Mouse (Mus musculus) midbrain, embryonic 14.5 days (tissue): ENCODE measurements at regions not wholly inside any gene's neighbourhood (a gene's known extent, or its start where the extent isn't known, plus 50 kb on each side); places are given as distances from the start of the nearest gene placed in this dataset.
A peak's percentile ranks its signal among the peaks of the same experiment; 100 is the strongest.

ENCODE experiments used
- ATAC-seq: fragments of 200-750 bp; cut with Nextera tagmentation; 2 replicates; pipeline ENCODE4 v1.8.0; 2017; ENCODE audit warnings: moderate number of reproducible peaks, moderate library complexity; ENCODE audit not compliant: low FRiP score, low TSS enrichment
- DNase-seq: peaks from one replicate; pipeline ENCODE4 v3.0.0-alpha.2; 2015
- H3K27ac ChIP-seq: fragments of 300-500 bp; sonication (generic); replicated peaks from 2 replicates; pipeline ENCODE4 v1.5.1; 2014; ENCODE audit warnings: mild to moderate bottlenecking, low read depth, low read length, moderate library complexity
- H3K27me3 ChIP-seq: fragments of 300-500 bp; sonication (generic); 2 replicates; pipeline ENCODE4 v1.6.1; 2014; ENCODE audit warnings: low read length, control low read depth, mixed read lengths; ENCODE audit not compliant: control insufficient read depth, insufficient read depth
- H3K36me3 ChIP-seq: fragments of 300-500 bp; sonication (generic); 2 replicates; pipeline ENCODE4 v1.6.1; 2014; ENCODE audit warnings: low read length, control low read depth; ENCODE audit not compliant: control insufficient read depth, insufficient read depth
- H3K4me1 ChIP-seq: fragments of 300-500 bp; sonication (generic); 2 replicates; pipeline ENCODE4 v1.6.1; 2014; ENCODE audit warnings: mild to moderate bottlenecking, antibody characterized with exemption, low read length, control low read depth; ENCODE audit not compliant: control insufficient read depth, insufficient read depth
- H3K4me2 ChIP-seq: fragments of 300-500 bp; sonication (generic); 2 replicates; pipeline ENCODE4 v1.6.1; 2014; ENCODE audit warnings: mild to moderate bottlenecking, low read length, moderate library complexity
- H3K4me3 ChIP-seq: fragments of 300-500 bp; sonication (generic); replicated peaks from 2 replicates; pipeline ENCODE4 v1.5.1; 2014; ENCODE audit warnings: low read depth, low read length
- H3K9ac ChIP-seq: fragments of 300-500 bp; sonication (generic); replicated peaks from 2 replicates; pipeline ENCODE4 v1.6.1; 2014; ENCODE audit warnings: mild to moderate bottlenecking, low read length, moderate library complexity
- H3K9me3 ChIP-seq: fragments of 300-500 bp; sonication (generic); 2 replicates; pipeline ENCODE4 v1.6.1; 2016; ENCODE audit warnings: low read length, control low read depth, mixed read lengths; ENCODE audit not compliant: control insufficient read depth
- WGBS: fragments of 180-500 bp; shearing (Covaris S2); extraction: QIAGEN DNeasy Blood & Tissue Kit; methylation state at CpG from one replicate; pipeline ENCODE4 v1.1.7; 2014; 5-methylcytosine and 5-hydroxymethylcytosine counted together

DNA sequence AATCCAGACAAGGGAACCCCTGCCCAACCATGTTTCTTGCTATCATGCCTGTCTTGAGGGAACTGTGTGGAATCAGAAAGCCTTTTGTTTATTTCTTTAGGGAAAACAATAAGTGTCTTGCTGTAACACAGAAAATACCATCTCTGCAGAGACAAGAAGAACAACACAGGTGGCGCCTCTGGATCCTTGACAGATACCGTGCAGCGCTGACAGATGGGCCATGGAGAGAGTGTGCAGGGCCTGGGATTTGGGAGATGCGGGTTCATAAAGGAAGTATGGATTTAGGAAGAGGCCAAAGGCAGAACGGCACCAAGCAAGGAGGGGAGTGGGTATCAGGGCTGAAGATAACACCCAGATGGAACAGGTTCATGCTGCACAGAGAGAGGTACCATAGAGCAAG lies 209.3 kb downstream of the Drd1 start:
- 88% methylated on average over 5 of the region's 5 CpGs for WGBS
- H3K27ac ChIP-seq: no peak overlapping the region

DNA sequence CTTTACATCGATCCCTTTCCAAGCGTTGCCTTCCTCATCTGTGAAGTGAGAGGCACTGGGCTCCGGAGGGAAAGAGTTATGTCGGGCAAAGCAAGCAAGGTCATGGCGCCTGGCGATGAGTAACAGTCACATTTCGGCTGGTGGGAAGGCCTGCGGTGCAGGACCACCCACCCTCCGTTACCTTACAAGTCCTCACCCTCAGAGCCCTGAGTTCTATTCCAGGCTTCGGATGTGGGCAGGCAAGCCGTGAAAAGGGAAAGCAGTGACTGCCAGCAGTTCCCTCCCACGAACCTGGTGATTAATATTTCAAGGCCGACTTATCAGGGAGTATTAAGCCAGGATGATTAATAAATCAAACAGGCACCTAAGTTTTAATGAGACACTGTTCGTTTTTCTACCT lies 209.7 kb downstream of the Drd1 start:
- Histone ChIP-seq H3K27me3 (no peaks in the 10 kb centered on the region), H3K36me3 (no peaks in the 10 kb centered on the region), H3K4me1 (no peaks in the 10 kb centered on the region), H3K9me3 (no peaks in the 10 kb centered on the region), H3K9ac (no peak overlapping the region), H3K27ac (no peak overlapping the region), H3K4me3 (no peak overlapping the region), H3K4me2 (no peak overlapping the region)
- 88% methylated on average over 14 of the region's 14 CpGs for WGBS
- no peak for ATAC-seq
- DNase-seq: no peak

More for the DNA sequence above, 209.3 kb downstream of the Drd1 start:
- H3K27me3 ChIP-seq: no peaks in the 10 kb centered on the region
- no peak overlapping the region for H3K9ac ChIP-seq
- ATAC-seq: no peak
- no peaks in the 10 kb centered on the region for H3K9me3 ChIP-seq
- no peaks in the 10 kb centered on the region for H3K36me3 ChIP-seq
- H3K4me2 ChIP-seq: no peak overlapping the region
- DNase-seq: no peak
- no peak overlapping the region for H3K4me3 ChIP-seq
- H3K4me1 ChIP-seq: no peaks in the 10 kb centered on the region

- Histone ChIP-seq H3K27ac (0 out of 2 replicates have a peak overlapping the region, but pooled peaks have one; percentile 15), H3K4me3 (no peak overlapping the region), H3K9ac (no peak overlapping the region), H3K9me3 (0 out of 2 replicates have a peak, but pooled peaks cover 3% of the 10 kb centered on the region), H3K4me1 (peaks cover 7% of the 10 kb centered on the region; the same call in 1 of the 2 replicates), H3K27me3 (no peaks in the 10 kb centered on the region), H3K4me2 (no peak overlapping the region), H3K36me3 (no peaks in the 10 kb centered on the region)
- DNase-seq (peak; percentile 79), ATAC-seq (no peak; the same call in 1 of the 2 replicates)
- WGBS: 58% methylated on average over 8 of the region's 8 CpGs
Observed at GRCm38 (mm10) chr13:53825957-53826580, 229.4 kb downstream of the Drd1 start.

DNA sequence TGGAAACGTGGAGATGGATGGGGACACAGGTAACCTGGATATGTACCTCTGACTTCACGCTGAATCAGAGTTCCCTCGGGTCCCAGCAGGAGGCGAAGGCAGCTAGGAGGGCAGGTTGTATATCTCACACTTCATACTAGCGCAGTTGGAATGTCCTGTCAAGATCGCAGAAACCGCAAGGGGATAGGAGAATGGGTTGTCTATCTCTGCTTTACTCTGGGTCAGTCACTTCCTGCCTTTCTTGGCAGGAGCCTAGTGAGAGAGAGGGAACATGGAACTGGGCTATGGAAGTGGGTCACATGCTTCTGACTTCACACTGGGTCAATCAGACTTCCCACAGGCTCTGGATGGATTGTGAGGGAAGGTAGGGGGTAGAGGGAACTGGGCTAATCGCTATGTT lies 233.4 kb downstream of the Drd1 start:
- DNase-seq (no peak), ATAC-seq (no peak)
- no peaks in the 10 kb centered on the region for H3K27me3 ChIP-seq
- H3K4me2 ChIP-seq: no peak overlapping the region
- peaks cover 7% of the 10 kb centered on the region; the same call in 1 of the 2 replicates for H3K4me1 ChIP-seq
- no peak overlapping the region for H3K27ac ChIP-seq
- H3K4me3 ChIP-seq: no peak overlapping the region
- H3K36me3 ChIP-seq: no peaks in the 10 kb centered on the region
- H3K9me3 ChIP-seq: no peaks in the 10 kb centered on the region
- 88% methylated on average over 8 of the region's 8 CpGs for WGBS
- no peak overlapping the region for H3K9ac ChIP-seq

DNA sequence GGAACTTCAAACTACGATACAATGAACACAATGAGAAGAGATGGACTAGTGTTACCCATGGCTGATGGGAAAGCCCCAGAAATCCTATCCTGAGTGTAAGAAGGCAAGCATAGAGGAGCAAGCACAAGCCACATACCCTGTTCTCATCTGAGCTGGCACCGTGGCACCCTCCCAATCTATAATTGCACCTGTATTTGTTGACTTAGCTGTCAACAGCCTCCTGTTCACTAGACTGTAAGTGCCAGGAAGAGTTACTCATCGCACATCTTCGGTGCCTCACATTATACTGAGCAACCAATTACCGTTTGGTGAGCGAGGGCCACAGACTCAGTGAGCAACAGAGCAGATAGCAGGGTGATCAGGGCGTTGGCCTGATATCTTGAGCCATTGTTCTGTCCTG lies 239.9 kb downstream of the Drd1 start:
- Histone ChIP-seq H3K4me1 (0 out of 2 replicates have a peak, but pooled peaks cover 3% of the 10 kb centered on the region), H3K4me2 (no peak overlapping the region), H3K4me3 (no peak overlapping the region), H3K9me3 (no peaks in the 10 kb centered on the region), H3K27me3 (no peaks in the 10 kb centered on the region), H3K36me3 (no peaks in the 10 kb centered on the region), H3K9ac (no peak overlapping the region), H3K27ac (no peak overlapping the region)
- no peak for DNase-seq
- no peak for ATAC-seq
- 90% methylated on average over 7 of the region's 7 CpGs for WGBS

DNA sequence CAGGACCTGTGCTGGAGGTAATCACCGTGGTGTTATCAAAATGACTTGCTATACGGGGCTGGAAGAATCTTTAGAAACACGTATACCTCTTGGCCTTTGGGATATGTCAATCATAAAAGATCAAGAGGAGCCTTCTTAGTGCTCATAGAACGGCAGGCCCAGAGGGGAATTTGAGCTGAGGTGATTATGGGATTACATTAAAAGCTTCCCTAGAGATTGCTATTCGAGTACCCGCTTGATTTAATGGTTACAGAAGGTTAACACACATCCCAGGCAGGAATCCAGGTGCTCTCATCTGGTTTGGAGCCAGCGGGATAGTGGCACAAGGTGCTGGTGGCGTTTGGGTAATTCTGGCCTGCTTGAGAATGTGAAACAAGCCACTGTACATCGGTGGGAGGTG lies 241.4 kb downstream of the Drd1 start:
- Histone ChIP-seq H3K4me3 (no peak overlapping the region), H3K4me2 (no peak overlapping the region), H3K27me3 (no peaks in the 10 kb centered on the region), H3K36me3 (no peaks in the 10 kb centered on the region), H3K9me3 (no peaks in the 10 kb centered on the region), H3K4me1 (0 out of 2 replicates have a peak, but pooled peaks cover 3% of the 10 kb centered on the region), H3K27ac (no peak overlapping the region), H3K9ac (no peak overlapping the region)
- DNase-seq (peak; percentile 45), ATAC-seq (no peak)
- WGBS: 54% methylated on average over 9 of the region's 9 CpGs

GRCm38 (mm10) chr13:53811862-53812261 lies 243.6 kb downstream of the Drd1 start:
- no peaks in the 10 kb centered on the region for H3K27me3 ChIP-seq
- no peak for ATAC-seq
- 42% methylated on average over 4 of the region's 4 CpGs for WGBS
- H3K4me3 ChIP-seq: no peak overlapping the region
- H3K4me2 ChIP-seq: no peak overlapping the region
- peak; percentile 44 for DNase-seq
- H3K9ac ChIP-seq: no peak overlapping the region
- no peaks in the 10 kb centered on the region for H3K36me3 ChIP-seq
- H3K27ac ChIP-seq: no peak overlapping the region
- H3K4me1 ChIP-seq: 0 out of 2 replicates have a peak, but pooled peaks cover 3% of the 10 kb centered on the region
- H3K9me3 ChIP-seq: no peaks in the 10 kb centered on the region

DNA sequence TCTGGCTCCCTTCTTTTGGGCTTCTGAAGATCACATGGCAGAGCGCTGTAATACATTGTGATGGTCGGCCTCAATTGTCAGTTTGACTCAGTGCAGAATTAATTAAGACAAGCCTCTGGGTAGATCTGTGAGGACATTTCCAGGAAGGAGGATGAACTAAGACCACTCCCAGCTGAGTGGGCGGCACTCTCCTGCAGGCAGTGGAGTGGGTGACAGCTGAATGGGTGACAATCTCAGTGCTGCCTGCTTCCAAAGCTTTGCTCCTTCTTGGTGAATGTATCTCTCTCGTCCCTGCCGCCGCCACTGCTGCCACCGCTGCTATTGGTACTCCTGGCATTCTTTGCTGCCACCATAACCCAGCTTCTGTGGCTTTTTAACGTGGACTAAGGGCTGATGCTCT lies 244.4 kb downstream of the Drd1 start:
- Histone ChIP-seq H3K9me3 (no peaks in the 10 kb centered on the region), H3K4me2 (no peak overlapping the region), H3K27me3 (no peaks in the 10 kb centered on the region), H3K4me1 (0 out of 2 replicates have a peak, but pooled peaks cover 3% of the 10 kb centered on the region), H3K27ac (no peak overlapping the region), H3K9ac (no peak overlapping the region), H3K4me3 (no peak overlapping the region), H3K36me3 (no peaks in the 10 kb centered on the region)
- DNase-seq: no peak
- ATAC-seq: no peak
- WGBS: 65% methylated on average over 8 of the region's 8 CpGs

- no peaks in the 10 kb centered on the region for H3K4me1 ChIP-seq
- no peaks in the 10 kb centered on the region for H3K27me3 ChIP-seq
- no peak overlapping the region for H3K27ac ChIP-seq
- WGBS: 66% methylated on average over 13 of the region's 13 CpGs
- no peak overlapping the region for H3K4me3 ChIP-seq
- H3K9ac ChIP-seq: no peak overlapping the region
- H3K9me3 ChIP-seq: no peaks in the 10 kb centered on the region
- no peaks in the 10 kb centered on the region for H3K36me3 ChIP-seq
- peak; percentile 75 for DNase-seq
- no peak overlapping the region for H3K4me2 ChIP-seq
- no peak for ATAC-seq
Observed at GRCm38 (mm10) chr13:53807791-53808525, 247.5 kb downstream of the Drd1 start.
